In the genomic region with DNA sequence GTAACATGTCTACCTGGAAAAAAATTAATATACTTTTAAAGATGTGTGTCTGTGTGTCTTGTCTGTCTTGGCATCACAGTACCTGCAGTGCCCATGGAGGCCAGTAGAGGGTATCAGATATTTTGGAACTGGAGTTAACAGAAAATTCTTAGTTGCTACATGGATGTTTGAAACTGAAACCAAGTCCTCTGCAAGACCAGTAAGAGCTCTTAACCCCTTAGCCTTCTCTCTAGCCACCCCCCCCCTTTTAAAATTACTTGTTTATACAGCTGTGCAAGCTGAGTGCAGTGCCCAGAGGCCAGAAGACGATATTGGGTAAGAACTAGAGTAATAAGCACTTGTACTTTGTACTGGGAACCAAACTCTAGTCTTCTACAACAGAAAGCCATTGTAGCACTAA, we compare ENCODE assay signal across 9 mouse cellular contexts. TPM values are rescaled to one million over a fixed set of nuclear protein-coding genes. Genes with fewer than 3 reads are reported as not detected.
DNase-seq lines count a peak whose midpoint lies in the region; ATAC-seq and TF ChIP-seq lines count a peak whose summit lies in the region.
"Had no signal": no experiment of that assay in that cellular context is flagged by ENCODE, and none has a peak within 500 bp of the region (broad histone marks: within the 10 kb centered on the region; RNA-seq: fewer than 3 reads in every experiment).

No protein-coding gene starts in this region.

- H3K4me2 ChIP-seq in liver, postnatal 0 days (ENCODE audit: low read depth, low read length): peak overlapping the region; percentile 49
- H3K4me2 ChIP-seq: hindbrain, embryonic 15.5 days had no signal

- H3K27ac ChIP-seq in liver, postnatal 0 days (ENCODE audit: low read depth): no peak overlapping the region
- H3K27ac ChIP-seq: hindbrain, embryonic 15.5 days had no signal

- peak; percentile 1; the same call in 1 of the 2 replicates for ATAC-seq in liver, postnatal 0 days

- TF ChIP-seq POLR2A in brain, embryonic 14.5 days (IDR thresholded peaks at IDR 0.05; ENCODE audit: borderline replicate concordance, extremely low read depth, insufficient read depth, insufficient read length, poor library complexity, severe bottlenecking): no peak

- TF ChIP-seq CTCF in brain, embryonic 14.5 days (IDR thresholded peaks at IDR 0.05; ENCODE audit: borderline replicate concordance, extremely low read depth, insufficient read depth, insufficient read length): peak; percentile 52; the same call in 1 of the 2 replicates
- TF ChIP-seq CTCF in liver, postnatal 0 days (IDR thresholded peaks at IDR 0.05; ENCODE audit: low read depth): peak; percentile 73

- no peak overlapping the region for H3K9ac ChIP-seq in liver, postnatal 0 days (replicated peaks)
- H3K9ac ChIP-seq: hindbrain, embryonic 15.5 days had no signal

- TF ChIP-seq EP300 in liver, postnatal 0 days (IDR thresholded peaks at IDR 0.05; ENCODE audit: low read depth): no peak

- no peaks in the 10 kb centered on the region for H3K27me3 ChIP-seq in liver, postnatal 0 days (ENCODE audit: insufficient read depth, low read length)
- H3K27me3 ChIP-seq: hindbrain, embryonic 15.5 days had no signal

- WGBS in liver, postnatal 0 days (ENCODE audit: insufficient replicate concordance): 56% methylated on average over 1 of the region's 1 CpGs

- no peak overlapping the region for H3K4me3 ChIP-seq in liver, postnatal 0 days (ENCODE audit: low read depth, low read length)
- H3K4me3 ChIP-seq: hindbrain, embryonic 15.5 days had no signal

- no peaks in the 10 kb centered on the region for H3K9me3 ChIP-seq in liver, postnatal 0 days (ENCODE audit: low read length)
- H3K9me3 ChIP-seq: hindbrain, embryonic 15.5 days had no signal

- peak; percentile 87 for DNase-seq in 3T3-L1 (ENCODE audit: low read depth, low spot score)
- DNase-seq in CD4-positive, CD25-positive, alpha-beta regulatory T cell, adult 2 months (ENCODE audit: low read depth, low spot score): peak; percentile 82
- DNase-seq in brain, embryonic 14.5 days (ENCODE audit: low read depth): peak; percentile 58
- DNase-seq in forelimb bud, embryonic 11.5 days (ENCODE audit: low read depth, low spot score): peak; percentile 21
- DNase-seq in kidney, adult 8-10 months: peak; percentile 54 to 81
- DNase-seq in liver, postnatal 0 days: peak; percentile 76
- DNase-seq in right cerebral cortex, adult 18-20 months: peak; percentile 39
- DNase-seq in urinary bladder, postnatal 36 days (ENCODE audit: low spot score in 2 of 2): peak; percentile 49 to 62

- peaks cover 22% of the 10 kb centered on the region for H3K4me1 ChIP-seq in liver, postnatal 0 days (ENCODE audit: insufficient read depth)

- H3K36me3 ChIP-seq in liver, postnatal 0 days (replicated peaks; ENCODE audit: insufficient read depth, low read length): peaks cover 31% of the 10 kb centered on the region

RNA-seq across cellular contexts. Expression of a gene that starts 2.2 kb away (rescaled TPM):
- 805 and 895 TPM in 2 replicates for polyA plus RNA-seq in brain, embryonic 14.5 days (2012; rRNA removed)
- polyA plus RNA-seq in liver, postnatal 0 days (2015; fragmentation: Nextera tagmentation; extraction: Ambion mirVana): 425 and 427 TPM in 2 replicates

RNA-seq across cellular contexts. Expression of a gene that starts 28.1 kb away (rescaled TPM):
- polyA plus RNA-seq in brain, embryonic 14.5 days (2012; rRNA removed): 11.2 and 13.5 TPM in 2 replicates
- 1.5 and 1.8 TPM in 2 replicates for polyA plus RNA-seq in liver, postnatal 0 days (2015; fragmentation: Nextera tagmentation; extraction: Ambion mirVana)

Comparison
In these comparisons a context has a peak if more than half of its experiments do, and no peak if none do; other contexts are left out.
1. DNase-seq: peak in every context shown above with its lines; median percentile 87 in 3T3-L1; 82 in CD4-positive, CD25-positive, alpha-beta regulatory T cell, adult 2 months; 76 in liver, postnatal 0 days; 68 in kidney, adult 8-10 months; 58 in brain, embryonic 14.5 days; 56 in urinary bladder, postnatal 36 days; 39 in right cerebral cortex, adult 18-20 months; 21 in forelimb bud, embryonic 11.5 days.